Mouse (Mus musculus): ENCODE data around the gene Zdhhc20.

- no peak for TF ChIP-seq CTCF (IDR thresholded peaks at IDR 0.05)
- no peak for TF ChIP-seq EP300 (IDR thresholded peaks at IDR 0.05)
Measured at GRCm38 (mm10) chr14:57803731-57804130, 86.3 kb downstream of the Zdhhc20 start.
